Mouse (Mus musculus): ENCODE data around the gene C1qa. TPM values are rescaled to one million over a fixed set of nuclear protein-coding genes. Genes with fewer than 3 reads are reported as not detected.

Gene C1qa
- total and polyA plus RNA-seq, 3 experiments = not detected

DNA sequence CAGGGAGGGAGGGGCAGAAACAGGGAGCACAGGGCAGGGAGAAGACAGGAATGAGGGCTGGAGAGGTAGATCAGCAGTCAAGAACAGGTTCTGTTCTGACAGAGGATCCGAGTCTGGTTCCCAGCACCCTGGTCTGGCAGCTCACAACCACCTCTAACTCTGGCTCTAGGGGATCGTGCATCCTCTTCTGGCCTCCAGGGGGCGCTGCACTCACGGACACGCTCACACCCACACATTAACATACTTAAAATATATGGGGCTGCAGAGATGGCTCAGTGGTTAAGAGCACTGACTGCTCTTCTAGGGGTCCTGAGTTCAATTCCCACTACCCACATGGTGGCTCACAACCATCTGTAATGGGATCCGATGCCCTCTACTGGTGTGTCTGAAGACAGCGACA lies 38.6 kb downstream of the C1qa start:
- peak; percentile 13 to 45; a peak in 2 of 4 replicates for TF ChIP-seq CTCF (conservative IDR thresholded peaks at IDR 0.05 in 1 of 2, IDR thresholded peaks at IDR 0.05 in 1 of 2; ENCODE audit: low read depth in 2 of 2, low read length in 2 of 2)
- TF ChIP-seq SIN3A (IDR thresholded peaks at IDR 0.05; ENCODE audit: low read length) = no peak
- TF ChIP-seq NELFE (IDR thresholded peaks at IDR 0.05; ENCODE audit: low read depth, low read length) = no peak
- H3K27ac ChIP-seq (ENCODE audit: insufficient read depth, low read depth) = no peak overlapping the region
- dilution Hi-C loops (cut with MboI; ENCODE audit: extremely low pct_ligation_motif_present, extremely low pct_unique_long_range_greater_than_20kb, low sequenced_read_pairs) (no loop called here), in situ Hi-C loops (cut with MboI; ENCODE audit: low pct_ligation_motif_present, low pct_unique_long_range_greater_than_20kb, low sequenced_read_pairs) (no loop called here)
- no peaks in the 10 kb centered on the region for H3K79me2 ChIP-seq (replicated peaks; ENCODE audit: control insufficient read depth, extremely low read depth, insufficient read depth, poor library complexity, severe bottlenecking)
- no peak overlapping the region for H3K4me2 ChIP-seq (ENCODE audit: insufficient read depth, low read depth, poor library complexity, severe bottlenecking)
- H3K36me3 ChIP-seq (replicated peaks in 1 of 2; ENCODE audit: control insufficient read depth in 1 of 2, insufficient read depth in 1 of 2, low read length in 1 of 2) = no peaks in the 10 kb centered on the region
- H3K4me1 ChIP-seq (ENCODE audit: control insufficient read depth in 1 of 2, insufficient read depth in 2 of 2) = no peaks in the 10 kb centered on the region
- H3K9ac ChIP-seq (ENCODE audit: insufficient read depth, low read depth) = no peak overlapping the region
- no peak overlapping the region for H3K4me3 ChIP-seq (replicated peaks in 1 of 3; ENCODE audit: low read depth in 2 of 3, low read length in 2 of 3, poor library complexity in 1 of 3)
- peaks cover 10% of the 10 kb centered on the region for H3K9me3 ChIP-seq (replicated peaks; ENCODE audit: low read length)
- H3K27me3 ChIP-seq (replicated peaks) = peaks cover 94% of the 10 kb centered on the region
- no peak for DNase-seq (ENCODE audit: extremely low read depth)

DNA sequence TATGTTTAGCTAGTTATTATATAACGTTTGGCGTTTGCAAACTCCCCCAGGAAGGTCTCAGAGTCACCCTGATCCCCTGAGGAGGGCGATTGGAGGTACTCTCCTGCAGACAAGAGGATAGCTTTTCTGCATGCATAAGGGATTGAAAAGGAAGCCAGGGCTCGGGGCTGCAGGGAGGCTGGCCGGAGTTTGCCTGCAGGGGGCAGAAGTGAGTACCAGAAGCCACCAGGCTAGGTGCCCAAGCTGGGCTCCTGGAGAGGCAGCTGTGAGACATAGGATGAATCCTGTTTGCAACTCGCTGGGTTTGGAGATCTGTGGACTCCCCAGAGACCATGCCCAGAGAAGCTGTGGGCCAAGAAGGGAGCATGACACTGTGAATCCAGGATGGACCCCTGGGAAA lies 43.5 kb downstream of the C1qa start:
- no peaks in the 10 kb centered on the region for H3K36me3 ChIP-seq (replicated peaks in 1 of 2; ENCODE audit: control insufficient read depth in 1 of 2, insufficient read depth in 1 of 2, low read length in 1 of 2)
- dilution Hi-C loops (cut with MboI; ENCODE audit: extremely low pct_ligation_motif_present, extremely low pct_unique_long_range_greater_than_20kb, low sequenced_read_pairs) (no loop called here), in situ Hi-C loops (cut with MboI; ENCODE audit: low pct_ligation_motif_present, low pct_unique_long_range_greater_than_20kb, low sequenced_read_pairs) (no loop called here)
- TF ChIP-seq POLR2AphosphoS2 (IDR thresholded peaks at IDR 0.05; ENCODE audit: low read depth, low read length) = no peak
- no peak for TF ChIP-seq BHLHE40 (IDR thresholded peaks at IDR 0.05; ENCODE audit: low read depth, low read length)
- peak; percentile 28 for TF ChIP-seq SMC3 (IDR thresholded peaks at IDR 0.05; ENCODE audit: low read depth, low read length)
- TF ChIP-seq JUN (IDR thresholded peaks at IDR 0.05; ENCODE audit: insufficient read depth, low read depth, low read length) = no peak
- TF ChIP-seq CTCF (conservative IDR thresholded peaks at IDR 0.05 in 1 of 2, IDR thresholded peaks at IDR 0.05 in 1 of 2; ENCODE audit: low read depth in 2 of 2, low read length in 2 of 2) = peak in 1 of 2 experiments; percentile 44; a peak in 2 of 4 replicates
- H3K9ac ChIP-seq (ENCODE audit: insufficient read depth, low read depth) = no peak overlapping the region
- no peak overlapping the region for H3K27ac ChIP-seq (ENCODE audit: insufficient read depth, low read depth)
- peaks cover 10% of the 10 kb centered on the region for H3K9me3 ChIP-seq (replicated peaks; ENCODE audit: low read length)
- no peaks in the 10 kb centered on the region for H3K4me1 ChIP-seq (ENCODE audit: control insufficient read depth in 1 of 2, insufficient read depth in 2 of 2)
- no peak overlapping the region for H3K4me2 ChIP-seq (ENCODE audit: insufficient read depth, low read depth, poor library complexity, severe bottlenecking)
- no peak for DNase-seq (ENCODE audit: extremely low read depth)
- no peak overlapping the region for H3K4me3 ChIP-seq (replicated peaks in 1 of 3; ENCODE audit: low read depth in 2 of 3, low read length in 2 of 3, poor library complexity in 1 of 3)
- H3K27me3 ChIP-seq (replicated peaks) = peaks cover 84% of the 10 kb centered on the region
- no peaks in the 10 kb centered on the region for H3K79me2 ChIP-seq (replicated peaks; ENCODE audit: control insufficient read depth, extremely low read depth, insufficient read depth, poor library complexity, severe bottlenecking)

DNA sequence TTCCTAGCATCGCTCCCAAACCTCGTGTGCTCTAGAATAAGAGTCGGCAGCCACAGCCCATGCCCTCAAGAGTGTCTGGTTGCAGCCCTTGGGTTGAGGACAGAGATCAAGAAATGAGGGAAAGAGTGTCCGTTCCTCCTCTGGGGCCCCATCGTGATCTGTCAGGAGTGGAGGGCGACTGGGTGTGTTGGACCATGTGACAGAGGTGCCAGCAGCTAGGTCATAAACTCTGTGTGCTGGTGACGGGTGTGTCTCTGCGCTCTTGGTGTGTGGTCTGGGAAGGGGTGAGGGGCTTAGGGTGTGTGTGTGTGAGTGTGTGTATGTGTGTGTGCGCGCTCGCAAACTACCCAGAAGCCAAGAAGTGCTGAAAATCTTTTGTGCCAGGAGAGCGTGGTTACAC lies 45.6 kb downstream of the C1qa start:
- Histone ChIP-seq H3K36me3 (replicated peaks in 1 of 2; ENCODE audit: control insufficient read depth in 1 of 2, insufficient read depth in 1 of 2, low read length in 1 of 2) (no peaks in the 10 kb centered on the region), H3K4me2 (ENCODE audit: insufficient read depth, low read depth, poor library complexity, severe bottlenecking) (no peak overlapping the region), H3K27me3 (replicated peaks) (peaks cover 78% of the 10 kb centered on the region), H3K4me1 (ENCODE audit: control insufficient read depth in 1 of 2, insufficient read depth in 2 of 2) (peaks cover 5 to 9% of the 10 kb centered on the region in 2 experiments; a peak in 3 of 4 replicates), H3K27ac (ENCODE audit: insufficient read depth, low read depth) (no peak overlapping the region), H3K79me2 (replicated peaks; ENCODE audit: control insufficient read depth, extremely low read depth, insufficient read depth, poor library complexity, severe bottlenecking) (no peaks in the 10 kb centered on the region), H3K4me3 (replicated peaks in 1 of 3; ENCODE audit: low read depth in 2 of 3, low read length in 2 of 3, poor library complexity in 1 of 3) (no peak overlapping the region), H3K9me3 (replicated peaks; ENCODE audit: low read length) (peaks cover 6% of the 10 kb centered on the region), H3K9ac (ENCODE audit: insufficient read depth, low read depth) (no peak overlapping the region)
- dilution Hi-C loops (cut with MboI; ENCODE audit: extremely low pct_ligation_motif_present, extremely low pct_unique_long_range_greater_than_20kb, low sequenced_read_pairs) = no loop called here
- DNase-seq (ENCODE audit: extremely low read depth) = no peak
- no peak for TF ChIP-seq NRF1 (IDR thresholded peaks at IDR 0.05; ENCODE audit: low read depth, low read length)
- in situ Hi-C loops (cut with MboI; ENCODE audit: low pct_ligation_motif_present, low pct_unique_long_range_greater_than_20kb, low sequenced_read_pairs) = no loop called here
